ENCODE assay signal across 8 mouse cellular contexts in the genomic region with DNA sequence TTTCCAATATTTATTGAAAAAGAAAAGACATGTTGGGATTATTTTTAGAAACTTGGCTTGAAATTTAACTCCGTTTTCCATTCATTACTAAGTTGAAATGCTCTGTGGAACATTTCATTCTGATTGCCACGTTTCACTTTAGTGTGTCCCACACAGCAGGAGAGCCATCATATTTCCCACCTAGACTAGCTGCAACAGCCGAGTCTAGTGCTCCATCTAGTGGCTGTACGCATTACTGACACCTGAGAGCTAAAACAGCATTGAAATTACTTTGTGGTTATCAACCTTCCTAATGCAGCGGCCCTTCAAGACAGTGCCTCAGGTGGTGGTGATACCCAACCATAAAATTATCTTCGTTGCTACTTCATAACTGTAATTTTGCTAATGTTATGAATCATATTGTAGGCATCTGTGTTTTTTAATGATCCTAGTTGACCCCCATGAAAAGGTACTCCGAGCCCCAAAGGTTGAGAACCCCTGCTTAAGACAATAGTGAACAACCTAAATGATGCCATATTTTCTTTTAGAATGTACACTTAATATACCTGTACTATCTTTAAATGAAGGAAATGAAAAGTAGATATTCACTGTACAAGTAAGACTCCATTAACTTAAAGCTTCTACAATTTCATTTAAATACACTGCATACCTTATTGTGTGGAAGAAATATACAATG.
DNase-seq lines count a peak whose midpoint lies in the region; ATAC-seq and TF ChIP-seq lines count a peak whose summit lies in the region.

No protein-coding gene starts in this region.

- H3K36me3 ChIP-seq in forebrain, embryonic 16.5 days (ENCODE audit: control insufficient read depth, insufficient read depth) = no peaks in the 10 kb centered on the region
- peaks cover 5% of the 10 kb centered on the region for H3K36me3 ChIP-seq in hindbrain, embryonic 14.5 days (replicated peaks; ENCODE audit: control insufficient read depth, insufficient read depth)

- in situ Hi-C loops in Patski (cut with MboI; ENCODE audit: low pct_unique_long_range_greater_than_20kb) = loop anchor here (5.0 to 25.0 kb wide), 4 partner anchors 148 to 753 kb away; no protein-coding TSS in a partner anchor

- peak; percentile 44 for ATAC-seq in Patski
- ATAC-seq in forebrain, embryonic 16.5 days = peak; percentile 83
- ATAC-seq in hindbrain, embryonic 14.5 days (ENCODE audit: low FRiP score) = peak; percentile 78; the same call in 1 of the 2 replicates

- no peak overlapping the region for H3K4me2 ChIP-seq in forebrain, embryonic 16.5 days (ENCODE audit: low read length)
- no peak overlapping the region for H3K4me2 ChIP-seq in hindbrain, embryonic 14.5 days (replicated peaks)

- H3K27ac ChIP-seq in forebrain, embryonic 16.5 days (ENCODE audit: low read length) = no peak overlapping the region
- no peak overlapping the region for H3K27ac ChIP-seq in hindbrain, embryonic 14.5 days

- WGBS in forebrain, embryonic 16.5 days = 19% methylated on average over 7 of the region's 7 CpGs
- 22% methylated on average over 7 of the region's 7 CpGs for WGBS in hindbrain, embryonic 14.5 days

- H3K9ac ChIP-seq in forebrain, embryonic 16.5 days (replicated peaks; ENCODE audit: low read depth, low read length) = no peak overlapping the region
- H3K9ac ChIP-seq in hindbrain, embryonic 14.5 days = no peak overlapping the region

- H3K9me3 ChIP-seq in forebrain, embryonic 16.5 days (ENCODE audit: control insufficient read depth, low read length) = no peaks in the 10 kb centered on the region
- H3K9me3 ChIP-seq in hindbrain, embryonic 14.5 days (ENCODE audit: control insufficient read depth, low read length) = no peaks in the 10 kb centered on the region

- CTCF ChIA-PET in Patski (lab: Charles Lee) = interaction anchor here (0.9 to 7.1 kb wide), 3 partner anchors 22 to 754 kb away, joined by 3 to 67 read pairs (median 3); no protein-coding TSS in a partner anchor

- peak; percentile 93 for TF ChIP-seq CTCF in Patski (IDR thresholded peaks at IDR 0.05)

- no peaks in the 10 kb centered on the region for H3K27me3 ChIP-seq in Patski
- no peaks in the 10 kb centered on the region for H3K27me3 ChIP-seq in forebrain, embryonic 16.5 days (replicated peaks; ENCODE audit: control insufficient read depth, insufficient read depth, low read length)
- no peaks in the 10 kb centered on the region for H3K27me3 ChIP-seq in hindbrain, embryonic 14.5 days (ENCODE audit: control insufficient read depth, insufficient read depth, low read length)

- POLR2A ChIA-PET in Patski (lab: Charles Lee) = no interaction called here

- DNase-seq in Patski (ENCODE audit: low read depth, low spot score) = peak; percentile 24
- DNase-seq in cerebellum, adult 11-12 months = peak; percentile 11
- peak; percentile 93 for DNase-seq in hindbrain, embryonic 14.5 days (ENCODE audit: low spot score)
- peak; percentile 76 to 79 for DNase-seq in layer of hippocampus, postnatal 10 days (ENCODE audit: low spot score in 2 of 2)
- DNase-seq in lung, postnatal 14 days = peak; percentile 73
- DNase-seq in retina, postnatal 7 days (ENCODE audit: low read depth, low spot score) = peak; percentile 53
- peak; percentile 29 for DNase-seq in yolk sac, embryonic 10.5 days (ENCODE audit: low spot score)

- no peaks in the 10 kb centered on the region for H3K4me1 ChIP-seq in forebrain, embryonic 16.5 days (replicated peaks; ENCODE audit: control insufficient read depth, insufficient read depth, low read length)
- H3K4me1 ChIP-seq in hindbrain, embryonic 14.5 days (replicated peaks; ENCODE audit: control insufficient read depth, insufficient read depth, low read length) = no peaks in the 10 kb centered on the region

- H3K4me3 ChIP-seq in forebrain, embryonic 16.5 days (replicated peaks; ENCODE audit: low read length) = no peak overlapping the region
- H3K4me3 ChIP-seq in hindbrain, embryonic 14.5 days (replicated peaks; ENCODE audit: low read length) = no peak overlapping the region

Comparison
In these comparisons a context has a peak if more than half of its experiments do, and no peak if none do; other contexts are left out.
1. DNase-seq: peak in every context shown above with its lines; median percentile 93 in hindbrain, embryonic 14.5 days; 78 in layer of hippocampus, postnatal 10 days; 73 in lung, postnatal 14 days; 53 in retina, postnatal 7 days; 29 in yolk sac, embryonic 10.5 days; 24 in Patski; 11 in cerebellum, adult 11-12 months.